Mouse (Mus musculus): Measurements from ENCODE around the gene Syna. TPM values are rescaled to one million over a fixed set of nuclear protein-coding genes. Genes with fewer than 3 reads are reported as not detected.

Syna gene
- polyA plus RNA-seq, 1 experiment from 2014 or later = not detected

Small RNA genes within 50 kb of the gene (microRNA-seq; reads per million reads assigned to microRNA genes)
- not detected for gene Mir7228

Other genes with a start within 250 kb of the Syna start
- 86.7 and 91.5 TPM in 2 replicates for gene Gtf2i, start 245.4 kb downstream of the Syna start, polyA plus RNA-seq (2015; fragmentation: Nextera tagmentation; extraction: Ambion mirVana)
- gene Gtf2ird1, start 103.5 kb downstream of the Syna start, polyA plus RNA-seq (2015; fragmentation: Nextera tagmentation; extraction: Ambion mirVana) = 66.5 and 66.6 TPM in 2 replicates
- 3.8 and 4.3 TPM in 2 replicates for gene Clip2, start 7.7 kb downstream of the Syna start, polyA plus RNA-seq (2015; fragmentation: Nextera tagmentation; extraction: Ambion mirVana)
- gene Rfc2, start 21.2 kb upstream of the Syna start, polyA plus RNA-seq (2015; fragmentation: Nextera tagmentation; extraction: Ambion mirVana) = 204 and 233 TPM in 2 replicates
- gene Lat2, start 54.9 kb upstream of the Syna start, polyA plus RNA-seq (2015; fragmentation: Nextera tagmentation; extraction: Ambion mirVana) = 2.1 and 2.4 TPM in 2 replicates
- gene Eif4h, start 79.3 kb upstream of the Syna start, polyA plus RNA-seq (2015; fragmentation: Nextera tagmentation; extraction: Ambion mirVana) = 362 and 396 TPM in 2 replicates
- gene Limk1, start 128.4 kb upstream of the Syna start, polyA plus RNA-seq (2015; fragmentation: Nextera tagmentation; extraction: Ambion mirVana) = 3.4 and 3.8 TPM in 2 replicates
- gene Eln, start 187.2 kb upstream of the Syna start, polyA plus RNA-seq (2015; fragmentation: Nextera tagmentation; extraction: Ambion mirVana) = 50.5 and 65.8 TPM in 2 replicates

All from intestine, embryonic 16.5 days (tissue).